Mouse (Mus musculus) mesoderm, embryonic 11.5 days (tissue): ENCODE measurements at regions not wholly inside any gene's neighbourhood (a gene's known extent, or its start where the extent isn't known, plus 50 kb on each side); places are given as distances from the start of the nearest gene placed in this dataset.

ENCODE experiments used
- DNase-seq: peaks from one replicate; pipeline ENCODE4 v3.0.0-alpha.2; 2012; ENCODE audit warnings: low read depth, low spot score

- no peak for DNase-seq
Observed at GRCm38 (mm10) chr10:24437177-24437576, 158.1 kb upstream of the Ccn2 start.

- no peak for DNase-seq
Observed at GRCm38 (mm10) chr10:24444572-24444971, 150.7 kb upstream of the Ccn2 start.

GRCm38 (mm10) chr10:24445036-24445435 lies 150.2 kb upstream of the Ccn2 start:
- DNase-seq = no peak

- DNase-seq = no peak
Observed at GRCm38 (mm10) chr10:24446168-24446567, 149.1 kb upstream of the Ccn2 start.

- peak; percentile 4 for DNase-seq
Observed at GRCm38 (mm10) chr10:24447135-24447534, 148.1 kb upstream of the Ccn2 start.

- DNase-seq = no peak
Observed at GRCm38 (mm10) chr10:24448001-24448561, 147.2 kb upstream of the Ccn2 start.

GRCm38 (mm10) chr10:24453507-24453906 lies 141.7 kb upstream of the Ccn2 start:
- DNase-seq = no peak

- DNase-seq = peak; percentile 17
Observed at GRCm38 (mm10) chr10:24458667-24459066, 136.6 kb upstream of the Ccn2 start.

GRCm38 (mm10) chr10:24463873-24464272 lies 131.4 kb upstream of the Ccn2 start:
- no peak for DNase-seq

- DNase-seq = no peak
Observed at GRCm38 (mm10) chr10:24464377-24464776, 130.9 kb upstream of the Ccn2 start.

GRCm38 (mm10) chr10:24469741-24470140 lies 125.5 kb upstream of the Ccn2 start:
- DNase-seq = no peak

GRCm38 (mm10) chr10:24471521-24471920 lies 123.7 kb upstream of the Ccn2 start:
- DNase-seq = no peak

- DNase-seq = no peak
Observed at GRCm38 (mm10) chr10:24476288-24476687, 119.0 kb upstream of the Ccn2 start.

GRCm38 (mm10) chr10:24478535-24478934 lies 116.7 kb upstream of the Ccn2 start:
- DNase-seq = no peak

- no peak for DNase-seq
Observed at GRCm38 (mm10) chr10:24479148-24479547, 116.1 kb upstream of the Ccn2 start.

GRCm38 (mm10) chr10:24481926-24482612 lies 113.2 kb upstream of the Ccn2 start:
- no peak for DNase-seq

- peak; percentile 9 for DNase-seq
Observed at GRCm38 (mm10) chr10:24483053-24483452, 112.2 kb upstream of the Ccn2 start.

- peak; percentile 23 for DNase-seq
Observed at GRCm38 (mm10) chr10:24484101-24484660, 111.1 kb upstream of the Ccn2 start.

GRCm38 (mm10) chr10:24485461-24485860 lies 109.8 kb upstream of the Ccn2 start:
- no peak for DNase-seq

GRCm38 (mm10) chr10:24486224-24486623 lies 109.0 kb upstream of the Ccn2 start:
- DNase-seq = no peak

- DNase-seq = no peak
Observed at GRCm38 (mm10) chr10:24487915-24488314, 107.3 kb upstream of the Ccn2 start.

GRCm38 (mm10) chr10:24490432-24490831 lies 104.8 kb upstream of the Ccn2 start:
- no peak for DNase-seq

GRCm38 (mm10) chr10:24491848-24492247 lies 103.4 kb upstream of the Ccn2 start:
- DNase-seq = no peak
